Mouse (Mus musculus) bone marrow macrophage, adult 2 months (primary cell): ENCODE data around the gene Nfib.

Experiments
- CTCF ChIP-seq: IDR thresholded peaks from 2 replicates; pipeline ENCODE4 v1.5.1; 2012; ENCODE audit warnings: low read depth, mild to moderate bottlenecking, low read length, moderate library complexity
- POLR2A ChIP-seq: IDR thresholded peaks from 2 replicates; pipeline ENCODE4 v1.6.1; 2012; ENCODE audit warnings: mild to moderate bottlenecking, low read depth, low read length, borderline replicate concordance

DNA sequence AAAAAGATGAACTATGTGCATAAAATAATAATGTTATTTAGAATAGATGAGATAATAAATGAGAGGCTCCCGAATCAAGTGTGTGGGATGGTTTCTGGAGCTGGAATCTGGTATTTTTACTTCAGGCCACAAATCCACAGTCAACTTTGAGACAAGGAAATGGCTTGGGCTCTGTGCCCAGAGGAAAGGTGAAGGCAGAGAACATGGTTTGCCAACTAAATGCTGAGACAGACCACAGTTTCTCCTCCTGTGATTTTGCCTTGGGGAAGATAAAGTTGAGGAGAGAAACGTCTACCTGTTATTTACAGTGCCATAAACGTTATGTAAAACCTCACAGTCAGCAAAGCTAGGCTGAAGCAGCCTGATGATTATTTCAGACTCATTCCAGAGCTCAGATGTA, 367.1 kb downstream of the Nfib start:
- no peak for TF ChIP-seq POLR2A
- no peak for TF ChIP-seq CTCF
